Mouse (Mus musculus) urinary bladder, postnatal 14 days (tissue): ENCODE measurements at regions not wholly inside any gene's neighbourhood (a gene's known extent, or its start where the extent isn't known, plus 50 kb on each side); places are given as distances from the start of the nearest gene placed in this dataset.

ENCODE experiments used
- DNase-seq: peaks from one replicate; pipeline ENCODE4 v3.0.0; 2021; ENCODE audit warnings: low spot score

DNA sequence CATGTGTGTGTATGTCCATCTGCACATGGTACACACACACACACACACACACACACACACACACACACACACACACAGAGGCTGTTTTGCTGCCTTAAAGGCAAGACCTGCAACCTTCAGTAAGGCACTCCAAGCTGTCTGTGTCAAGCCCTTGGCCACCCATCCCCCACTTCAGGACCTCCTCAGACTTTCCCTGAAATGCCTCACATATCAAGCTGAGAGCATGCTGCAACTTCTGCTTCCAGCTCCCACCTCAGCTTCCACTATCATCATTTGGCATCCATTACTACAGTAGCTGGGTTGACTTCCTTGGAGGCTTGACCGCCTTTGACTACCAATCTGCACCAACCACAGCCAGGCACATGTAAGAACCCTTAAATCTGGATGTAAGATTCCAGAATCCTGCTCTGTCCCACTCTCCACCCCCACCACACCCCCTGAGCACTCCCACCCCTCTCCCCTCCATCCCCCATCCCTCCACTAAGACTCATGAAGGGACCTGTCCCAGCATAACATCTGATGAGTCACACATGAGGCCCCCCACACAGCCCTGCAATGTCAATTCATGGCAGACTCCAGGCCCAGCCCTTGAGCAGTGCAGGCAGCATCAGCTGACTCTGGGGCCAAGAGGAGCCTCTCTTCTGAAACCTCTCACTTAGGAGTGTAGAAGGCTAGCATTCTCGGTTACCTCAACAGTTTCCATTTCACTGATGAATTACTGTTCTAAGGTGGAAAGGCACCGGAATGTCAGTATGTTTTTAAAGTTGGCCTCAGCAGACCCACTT lies 196.8 kb upstream of the Dio3 start:
- no peak for DNase-seq

DNA sequence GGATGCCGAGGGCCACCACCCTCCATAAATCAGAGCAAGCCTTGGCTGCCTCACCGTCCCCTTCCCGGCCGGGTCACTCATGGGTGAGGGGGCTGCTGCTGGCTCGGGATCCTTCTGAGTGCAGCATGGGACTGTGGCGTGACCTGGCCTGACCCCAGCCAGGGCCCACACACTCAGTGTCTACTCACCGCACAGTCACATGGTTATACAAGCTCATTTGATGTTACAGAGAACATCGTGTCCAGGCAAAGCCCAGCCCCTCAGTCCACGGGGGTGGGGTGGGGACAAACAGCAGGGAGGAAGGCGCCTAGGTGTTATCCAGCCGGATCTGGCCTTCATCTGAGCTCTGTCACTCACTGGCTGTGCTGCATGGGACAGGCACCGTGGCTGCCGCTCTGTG lies 195.9 kb upstream of the Dio3 start:
- peak; percentile 59 for DNase-seq

DNA sequence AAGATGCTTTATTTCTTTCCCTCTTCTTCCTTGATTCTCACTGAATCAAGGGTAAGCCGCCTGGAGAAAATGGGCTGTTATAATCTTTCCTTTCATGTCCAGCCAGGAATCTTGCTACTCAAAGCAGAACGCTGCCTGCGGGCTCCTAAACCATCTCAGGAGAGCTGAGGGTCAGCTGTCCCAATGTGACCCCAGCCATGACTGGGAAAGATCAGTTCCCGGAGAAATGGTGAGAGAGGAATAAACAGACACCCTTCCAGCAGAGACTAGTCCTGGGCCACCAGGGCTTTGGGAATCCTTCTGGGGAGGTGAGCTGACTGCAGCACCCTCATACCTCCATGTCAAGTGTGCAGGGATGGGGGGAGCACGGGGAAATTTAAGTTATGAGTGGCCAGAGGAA lies 195.4 kb upstream of the Dio3 start:
- no peak for DNase-seq

DNA sequence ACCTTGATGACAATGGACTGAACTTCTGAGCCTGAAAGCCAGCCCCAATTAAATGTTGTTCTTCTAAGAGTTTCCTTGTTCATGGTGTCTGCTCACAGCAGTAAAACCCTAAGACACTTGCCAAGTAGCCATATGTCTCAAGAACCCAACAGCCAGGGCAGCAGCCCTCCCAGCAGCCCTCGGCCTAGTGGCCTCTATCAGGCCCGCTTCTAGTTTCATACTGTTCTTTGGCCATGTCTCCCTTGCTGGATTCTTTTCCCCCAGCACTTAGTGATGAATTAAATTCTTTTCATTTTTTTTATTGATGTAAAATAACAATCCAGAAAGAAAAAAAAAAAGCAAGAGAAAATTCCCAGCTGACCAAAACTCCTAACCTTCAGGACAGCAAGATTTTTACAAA lies 191.9 kb upstream of the Dio3 start:
- no peak for DNase-seq

DNA sequence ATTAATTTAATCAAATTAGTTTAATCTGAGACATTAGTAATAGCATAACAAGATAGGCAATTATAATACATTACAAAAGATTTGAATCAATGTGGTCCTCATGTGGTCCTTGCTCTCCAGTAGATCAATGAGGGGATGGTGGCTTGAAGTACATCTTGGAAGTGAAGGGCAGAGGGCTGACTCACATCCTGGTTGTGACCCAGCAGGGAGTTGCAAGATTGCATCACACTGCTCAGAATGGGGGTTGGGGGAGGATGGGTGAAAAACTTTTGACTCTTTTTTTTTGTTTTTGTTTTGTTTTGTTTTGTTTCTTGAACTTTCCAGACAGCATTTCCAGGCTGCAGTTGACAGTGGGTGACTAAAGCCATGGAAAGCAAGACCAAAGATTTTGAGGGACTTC lies 191.1 kb upstream of the Dio3 start:
- peak; percentile 45 for DNase-seq

DNA sequence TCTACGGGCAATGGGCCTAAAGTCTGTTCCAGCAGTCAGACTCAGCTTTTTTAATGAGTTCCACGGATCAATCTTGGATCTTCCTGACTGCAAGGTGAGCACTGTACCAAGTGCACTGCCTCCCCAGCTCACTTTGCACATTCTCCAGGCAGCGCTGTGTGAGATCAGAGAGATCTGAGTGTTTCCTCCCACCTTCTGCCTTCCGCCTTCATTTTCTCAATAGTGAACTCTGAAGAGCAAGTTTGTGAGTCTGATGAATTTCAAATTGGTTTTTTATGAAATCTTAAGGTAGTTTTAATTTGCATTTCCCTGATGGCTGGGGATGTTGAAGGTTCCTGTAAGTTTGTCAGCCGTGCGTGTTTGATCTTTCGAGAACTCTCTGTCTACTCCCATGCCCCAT lies 176.7 kb upstream of the Dio3 start:
- no peak for DNase-seq

DNA sequence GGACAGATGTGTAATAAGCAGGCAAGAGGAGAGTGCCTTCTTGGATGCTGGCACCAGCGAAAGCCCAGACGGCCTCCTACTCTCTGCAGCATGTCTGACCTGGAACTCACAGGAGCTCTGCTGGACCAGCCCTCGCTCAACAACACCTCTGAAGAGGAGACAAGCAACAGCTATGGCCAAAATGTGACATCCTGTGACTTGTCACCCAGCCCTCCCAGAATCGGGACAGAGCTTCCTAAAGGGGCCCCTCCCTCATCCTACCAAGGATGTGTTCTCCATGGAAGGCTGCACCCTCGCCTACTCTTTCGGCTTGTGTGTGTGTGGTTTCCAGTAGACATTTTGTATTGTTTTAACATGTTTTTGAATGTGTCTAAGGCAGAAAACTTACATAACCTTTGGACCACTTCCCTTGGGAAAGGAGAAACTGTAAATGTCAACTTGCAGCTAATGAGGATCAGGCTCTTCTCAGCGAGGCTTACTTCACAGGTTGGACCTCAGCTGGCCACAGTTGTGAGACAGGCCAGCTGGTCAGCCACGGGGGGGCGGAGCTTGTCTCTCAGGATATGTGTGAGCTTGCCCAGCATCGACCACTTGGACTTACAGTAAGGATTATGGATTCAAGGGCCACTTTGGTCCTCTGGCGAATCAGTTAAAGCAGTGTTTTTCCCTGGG lies 166.7 kb upstream of the Dio3 start:
- peak; percentile 63 for DNase-seq

DNA sequence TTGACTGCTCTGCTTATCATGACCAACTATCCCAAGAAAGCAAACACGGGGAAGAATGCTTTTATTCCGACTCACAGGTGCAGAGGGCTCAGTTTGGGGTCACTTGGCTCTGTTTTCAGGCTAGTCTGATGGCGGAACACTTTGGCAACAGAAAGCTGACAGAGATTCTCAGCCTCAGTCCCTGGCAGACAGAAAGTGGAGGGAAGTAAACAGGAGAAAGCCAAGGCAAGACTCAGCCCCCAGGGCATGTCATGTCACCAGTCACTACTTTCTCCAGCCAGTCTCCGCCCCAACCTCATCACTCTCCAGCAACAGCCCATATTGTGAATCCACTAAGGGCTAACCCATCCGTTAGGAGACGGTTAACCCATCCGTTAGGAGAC lies 166.2 kb upstream of the Dio3 start:
- DNase-seq, result peak; percentile 21

DNA sequence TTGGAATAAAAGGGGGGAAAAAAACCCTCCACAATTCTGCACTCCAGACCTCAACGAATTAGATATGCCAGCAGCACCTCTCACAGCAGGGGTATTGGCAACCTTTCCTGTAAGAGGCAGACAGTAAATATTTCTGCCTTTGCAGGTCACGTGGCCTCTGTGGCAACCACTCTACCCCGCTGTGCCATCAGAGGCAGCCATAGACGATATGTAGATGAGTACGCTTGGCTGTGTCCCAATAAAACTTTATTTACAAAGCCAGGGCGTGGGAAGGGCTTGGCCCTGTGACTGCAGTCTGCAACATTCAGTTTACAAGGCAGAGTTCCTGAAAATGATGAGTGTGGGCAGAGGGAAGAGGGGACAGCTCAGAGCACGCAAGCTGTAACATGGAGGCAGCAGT lies 158.7 kb upstream of the Dio3 start:
- DNase-seq, result peak; percentile 24

DNA sequence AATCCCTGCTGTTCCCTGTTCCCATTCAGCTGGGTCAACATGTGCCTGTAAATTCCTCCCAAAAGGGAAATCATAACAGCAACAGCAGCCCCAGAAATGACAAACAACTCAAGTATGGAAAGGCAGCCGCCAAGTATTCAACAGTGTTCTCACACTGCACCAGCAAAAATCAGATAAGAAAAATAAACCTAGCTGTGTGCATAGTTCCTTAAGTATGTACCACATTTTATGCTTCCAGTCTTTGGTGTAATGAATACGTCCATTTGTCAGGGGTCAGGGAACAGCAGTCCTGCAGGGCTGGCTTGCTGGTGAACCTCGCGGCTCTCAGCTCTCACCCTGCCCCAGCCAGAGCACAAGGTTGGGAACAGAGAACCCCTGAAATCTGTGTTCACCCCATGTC lies 155.9 kb upstream of the Dio3 start:
- peak; percentile 22 for DNase-seq

DNA sequence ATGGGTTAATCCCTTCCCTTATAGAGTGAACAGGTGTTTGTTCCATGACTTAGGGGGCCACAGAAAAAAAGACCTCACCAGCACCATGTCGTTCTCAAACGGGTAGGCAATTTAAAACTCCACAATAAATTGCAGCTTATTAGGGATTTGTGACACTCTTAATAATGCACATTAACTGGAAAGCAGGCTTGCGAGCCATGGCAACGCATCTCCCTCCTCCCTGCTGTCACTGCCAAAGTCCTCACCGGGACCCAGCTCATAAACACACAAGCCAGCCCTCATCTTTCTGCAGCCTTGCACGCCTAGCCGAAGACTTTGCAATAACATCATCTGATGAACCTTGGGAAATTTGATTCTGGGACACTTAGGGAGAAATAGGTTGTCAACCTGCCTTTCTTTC lies 152.3 kb upstream of the Dio3 start:
- DNase-seq, result no peak

DNA sequence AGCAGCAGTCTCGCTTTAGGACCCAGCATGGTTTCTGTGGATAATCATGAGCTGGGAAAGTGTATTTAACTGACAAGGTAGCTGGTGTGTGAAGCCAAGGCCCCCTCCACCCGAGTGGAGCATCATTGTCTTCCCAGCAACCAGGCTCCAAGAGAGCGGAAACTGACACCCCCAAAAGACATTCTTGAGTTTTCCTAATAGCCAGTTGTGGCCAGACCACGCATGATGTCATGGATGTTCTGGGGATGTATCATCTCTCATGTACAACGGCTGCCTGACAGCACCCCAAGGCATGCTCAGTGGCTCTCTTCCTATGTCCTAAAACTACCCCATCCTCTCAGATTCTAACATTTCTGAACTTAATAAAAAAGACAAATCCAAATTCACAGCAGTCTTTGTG lies 133.5 kb upstream of the Dio3 start:
- no peak for DNase-seq

DNA sequence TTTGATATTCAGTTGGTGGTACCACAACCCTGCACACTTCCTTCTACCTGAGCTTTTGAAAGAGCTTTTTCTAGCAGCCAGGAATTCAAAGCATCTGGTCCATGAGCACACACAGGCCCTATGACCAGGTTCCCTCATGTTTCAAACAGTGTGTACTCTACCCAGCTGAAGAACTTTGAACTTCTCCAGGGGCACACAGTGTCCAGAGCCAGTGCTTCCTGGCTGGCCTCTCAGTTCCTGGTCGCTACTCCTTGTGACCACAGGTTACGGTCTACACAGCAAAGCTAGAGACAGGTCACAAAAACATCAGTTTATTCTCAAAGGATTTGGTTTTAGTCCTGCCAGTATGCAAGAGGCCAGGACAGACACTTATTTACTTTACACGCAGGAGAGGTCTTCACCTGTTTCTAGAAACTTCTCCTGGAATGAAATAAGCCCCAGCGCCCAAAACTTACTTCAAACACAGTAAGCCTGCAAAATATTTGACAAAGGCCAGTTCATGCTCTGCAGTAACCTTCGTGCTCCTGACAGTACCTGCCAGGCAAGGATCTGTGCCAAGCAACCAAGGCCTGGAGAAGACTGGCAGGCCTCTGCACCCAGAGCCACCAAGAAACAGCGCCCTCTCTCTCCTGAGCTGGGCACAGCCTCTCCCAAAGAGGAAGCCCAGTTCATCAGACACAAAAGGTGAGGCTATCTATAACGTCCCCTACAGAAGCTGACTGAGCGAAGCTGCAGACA lies 124.5 kb upstream of the Dio3 start:
- DNase-seq, result peak; percentile 38

DNA sequence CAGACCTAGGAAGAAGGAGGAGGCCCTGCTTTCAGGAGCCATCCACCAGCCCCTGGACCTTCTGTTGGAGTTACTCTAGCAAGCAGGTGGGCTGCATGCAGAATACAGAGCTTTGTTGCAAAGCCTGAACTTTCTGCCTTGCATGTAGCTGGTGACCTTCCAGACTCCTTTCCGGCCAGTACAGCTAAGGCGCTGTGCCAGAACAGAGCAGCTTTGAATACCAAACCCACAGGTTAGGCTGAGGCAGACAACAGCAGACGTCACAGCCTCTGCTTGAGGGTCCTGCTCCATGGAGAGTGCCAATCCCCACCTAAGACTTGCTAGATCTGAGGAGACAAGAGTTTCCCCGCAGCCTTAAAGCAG lies 123.9 kb upstream of the Dio3 start:
- peak; percentile 6 for DNase-seq

DNA sequence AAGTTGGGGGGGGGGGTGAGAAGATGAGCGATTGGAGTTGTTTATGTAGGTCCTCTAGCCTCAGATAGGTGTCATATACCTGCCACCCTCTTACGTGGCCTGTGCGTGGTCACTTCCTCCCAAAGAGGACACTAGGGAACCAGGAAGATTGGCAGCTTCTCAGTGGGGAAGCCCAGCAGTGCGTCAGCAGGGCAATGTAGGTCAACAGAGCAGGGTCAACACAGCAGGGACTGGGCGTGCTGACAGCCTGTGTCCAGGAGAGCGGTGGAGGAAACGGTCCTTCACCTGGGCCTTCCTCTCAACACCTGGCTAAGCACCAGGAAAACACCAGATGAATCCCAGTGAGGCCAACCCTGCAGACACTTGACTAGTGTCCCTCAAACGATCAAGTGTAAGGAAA lies 122.4 kb upstream of the Dio3 start:
- DNase-seq, result peak; percentile 4

DNA sequence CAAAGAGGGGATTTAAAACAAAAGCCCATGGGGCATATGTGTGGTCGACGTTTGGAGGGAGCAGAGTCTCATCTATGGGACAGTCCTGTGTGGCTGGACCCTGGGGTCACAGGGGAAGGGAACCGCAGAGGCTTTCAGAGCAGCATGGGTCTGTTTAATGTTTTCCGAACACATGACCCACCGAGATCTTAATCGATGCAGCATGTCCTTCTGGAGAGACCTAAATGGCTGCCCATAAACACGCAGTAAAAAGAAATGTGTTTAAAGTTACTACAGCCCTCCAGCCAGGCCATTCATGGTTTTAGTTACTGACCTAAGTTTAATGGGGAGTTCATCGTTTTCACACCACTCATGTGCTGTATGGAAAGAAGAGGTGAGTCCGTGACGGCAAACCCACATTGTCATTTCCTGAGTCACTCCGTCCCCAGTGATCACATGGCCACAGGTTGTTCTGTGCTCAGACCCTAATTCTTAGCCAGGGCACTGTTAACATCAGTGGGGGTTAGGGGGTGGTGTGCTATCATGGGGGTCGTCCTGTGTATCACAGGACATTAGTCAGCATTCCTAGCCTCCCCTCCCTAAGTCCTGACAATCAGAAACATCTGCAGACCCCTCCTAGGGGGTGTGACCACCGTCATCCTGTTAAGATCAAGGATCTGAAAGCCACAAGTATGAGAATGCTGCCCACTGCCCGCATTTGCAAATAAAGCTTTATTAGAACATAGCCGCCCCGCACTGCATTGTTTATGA lies 120.7 kb upstream of the Dio3 start:
- no peak for DNase-seq

DNA sequence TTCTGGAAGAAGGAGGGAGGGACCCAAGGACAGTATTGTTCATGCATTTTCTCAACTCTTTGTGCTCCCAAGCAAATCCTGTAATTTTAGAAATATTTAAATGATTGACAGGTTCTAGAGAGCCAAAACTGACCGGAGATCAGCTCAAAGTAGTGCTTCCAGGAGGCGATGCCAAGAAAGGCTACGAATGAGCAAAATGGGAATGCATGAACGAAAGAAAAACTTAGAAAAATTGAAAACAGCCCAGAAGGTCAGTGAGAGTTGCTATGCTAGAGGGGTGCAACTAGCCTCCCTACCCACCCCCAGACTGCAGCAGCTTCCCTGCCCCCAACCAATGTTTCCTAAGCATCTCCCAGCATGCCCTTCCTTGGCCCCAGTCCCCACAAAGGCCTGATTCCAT lies 117.6 kb upstream of the Dio3 start:
- no peak for DNase-seq

DNA sequence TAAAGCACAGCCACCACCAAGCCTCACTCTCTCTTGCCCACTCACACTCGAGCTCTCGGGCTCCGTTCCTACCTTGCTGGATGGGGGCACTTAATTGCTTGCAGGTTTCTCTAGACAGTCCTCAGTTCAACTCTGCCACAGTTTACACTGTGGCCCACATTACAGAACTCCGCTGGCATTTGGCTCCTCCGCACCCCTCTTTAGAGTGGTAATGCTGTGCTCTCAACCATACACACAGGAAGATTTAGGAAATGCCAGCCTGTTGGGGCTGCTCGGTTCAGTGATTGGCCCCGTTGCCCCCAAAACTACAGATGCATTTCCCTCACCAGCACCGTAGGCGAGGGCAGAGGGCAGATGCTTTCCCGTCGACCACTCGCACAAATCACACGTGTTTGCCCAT lies 113.4 kb upstream of the Dio3 start:
- DNase-seq, result no peak

DNA sequence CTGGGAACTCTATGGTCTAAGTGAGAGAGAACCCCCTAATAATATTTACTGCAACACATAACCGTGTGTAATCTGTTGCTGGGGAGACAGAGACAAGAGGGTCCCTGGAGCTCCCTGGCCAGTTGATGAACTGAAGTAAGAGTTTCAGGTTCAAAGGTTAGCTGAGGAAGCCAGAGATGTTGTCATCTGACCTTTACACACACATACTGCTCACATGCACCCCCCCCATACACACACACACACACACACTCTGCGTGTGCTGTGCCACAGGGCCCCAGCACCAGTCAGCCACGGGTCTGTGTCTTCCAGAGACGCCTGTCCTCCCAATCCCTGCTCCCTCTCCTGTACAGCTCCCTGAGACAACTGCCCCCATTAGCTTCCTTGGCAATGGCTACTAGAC lies 110.5 kb upstream of the Dio3 start:
- no peak for DNase-seq

DNA sequence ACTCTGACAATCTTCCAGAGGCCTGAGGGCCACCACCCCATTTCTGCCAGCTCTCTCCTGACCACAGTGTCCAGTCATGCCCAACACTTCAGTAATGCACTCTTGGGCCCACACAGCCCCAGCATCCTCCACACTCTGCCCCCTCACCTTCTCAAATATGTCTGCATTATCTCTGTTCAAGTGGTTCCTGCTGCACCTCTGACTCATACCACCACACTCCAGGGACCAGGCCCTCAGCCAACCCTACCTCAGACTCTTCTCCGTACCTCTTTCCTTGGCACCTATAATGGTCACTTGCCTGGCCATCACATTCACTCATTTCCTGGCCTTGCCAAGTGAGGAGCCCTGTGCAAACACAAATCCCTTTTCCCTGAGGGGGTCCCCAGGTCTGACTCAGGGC lies 109.6 kb upstream of the Dio3 start:
- no peak for DNase-seq

DNA sequence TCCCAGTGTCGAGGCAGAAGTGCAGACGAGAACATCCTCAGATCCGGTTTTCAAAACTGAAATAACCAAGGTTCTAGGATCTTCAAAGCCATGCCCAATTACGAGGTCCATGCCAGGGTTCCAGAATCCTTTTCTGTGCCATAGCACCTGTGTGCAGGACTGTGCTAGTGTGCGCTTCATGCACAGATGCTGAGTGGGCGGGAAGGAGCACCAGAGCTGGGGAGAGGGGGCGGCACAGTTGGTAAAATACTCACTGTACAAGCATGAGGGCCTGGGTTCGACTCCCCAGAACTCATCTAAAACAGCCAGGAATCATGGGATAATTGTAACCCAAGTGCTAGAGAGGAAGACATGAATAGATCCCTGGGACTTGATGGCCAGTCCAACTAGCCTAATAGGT lies 108.4 kb upstream of the Dio3 start:
- DNase-seq, result no peak

DNA sequence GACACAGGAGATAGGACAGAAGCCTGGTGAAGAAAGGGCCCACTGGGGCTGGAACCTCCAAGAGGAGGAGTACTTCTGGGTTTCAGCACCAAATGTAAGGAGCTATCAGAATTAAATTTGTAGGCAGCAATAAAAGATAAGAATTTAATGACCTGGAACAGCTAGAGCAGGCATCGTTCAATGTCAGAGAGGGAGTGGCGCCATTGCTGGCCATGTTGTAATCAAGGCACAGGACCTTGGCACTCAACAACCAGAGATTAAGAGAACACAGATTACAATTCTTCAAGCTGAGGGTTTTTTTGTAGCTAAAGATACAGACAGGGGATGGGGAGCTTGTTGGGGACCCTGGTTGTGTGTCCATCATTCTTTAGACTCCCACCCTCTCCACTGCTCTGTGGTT lies 101.0 kb upstream of the Dio3 start:
- no peak for DNase-seq

DNA sequence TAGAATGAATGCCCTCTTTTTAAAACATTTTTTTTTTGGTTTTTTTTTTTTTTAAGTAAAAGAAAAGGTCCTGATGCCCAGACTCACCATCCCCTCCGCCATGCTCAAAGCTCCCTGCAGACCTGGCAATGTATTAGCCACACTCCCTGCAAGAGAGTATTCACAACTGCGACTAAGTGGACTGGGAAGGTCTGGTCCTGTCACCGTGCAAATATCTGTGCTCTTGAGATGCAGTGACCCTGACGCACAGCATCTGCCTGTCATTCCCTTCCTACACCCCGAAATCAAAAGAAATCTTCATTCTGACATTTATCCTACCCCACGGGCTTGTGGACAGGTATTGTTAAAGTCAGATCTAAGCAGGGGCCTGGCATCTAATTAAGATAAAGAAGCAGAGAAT lies 95.4 kb upstream of the Dio3 start:
- no peak for DNase-seq
